Mouse (Mus musculus) cerebellum, adult 9-10 months (tissue): ENCODE data around the gene Defa37.
"Not testable (repeated sequence)": the region's sequence is repeated elsewhere in the genome, so short reads cannot be mapped to it uniquely, and the experiment has no call there.

Experiments
- DNase-seq: peaks from one replicate; pipeline ENCODE4 v3.0.0; 2022

The Defa37 gene

GRCm38 (mm10) chr8:21565086-21565485, at the start of gene Defa37:
Gene Defa37 (plus strand): TSS chr8:21565386.
- not testable (repeated sequence) for DNase-seq

- DNase-seq, result not testable (repeated sequence)
Measured at GRCm38 (mm10) chr8:21528732-21529131, 36.5 kb upstream of the Defa37 start, which contains the start of gene Defa32. Gene Defa32 (plus strand): TSS chr8:21529032.

- not testable (repeated sequence) for DNase-seq
Measured at GRCm38 (mm10) chr8:21582706-21583105, 17.5 kb downstream of the Defa37 start, which contains the start of gene Defa28. Gene Defa28 (plus strand): TSS chr8:21583006.

GRCm38 (mm10) chr8:21594408-21594807, 29.2 kb downstream of the Defa37 start, which contains the start of gene Gm7861:
Gene Gm7861 (minus strand): TSS chr8:21594508.
- DNase-seq, result not testable (repeated sequence)
